Mouse (Mus musculus): ENCODE data around the gene Usp37. TPM values are rescaled to one million over a fixed set of nuclear protein-coding genes. Genes with fewer than 3 reads are reported as not detected.
"Not testable (repeated sequence)": the region's sequence is repeated elsewhere in the genome, so short reads cannot be mapped to it uniquely, and the experiment has no call there.

Gene Usp37
- polyA plus RNA-seq, 1 experiment from 2014 or later, result 50.1 TPM

GRCm38 (mm10) chr1:74404206-74404605 lies 139.9 kb downstream of the Usp37 start:
- no peak overlapping the region for H3K27ac ChIP-seq (replicated peaks)
- no peak overlapping the region for H3K4me3 ChIP-seq
- 89% methylated on average over 4 of the region's 4 CpGs for WGBS
- H3K36me3 ChIP-seq, result no peaks in the 10 kb centered on the region
- H3K27me3 ChIP-seq (ENCODE audit: low read depth, poor library complexity, severe bottlenecking), result no peaks in the 10 kb centered on the region
- DNase-seq (ENCODE audit: low spot score), result no peak
- H3K4me1 ChIP-seq, result peaks cover 3% of the 10 kb centered on the region; the same call in 1 of the 2 replicates
- H3K9me3 ChIP-seq (replicated peaks), result no peaks in the 10 kb centered on the region

GRCm38 (mm10) chr1:74401015-74401702 lies 142.9 kb downstream of the Usp37 start:
- DNase-seq (ENCODE audit: low spot score), result no peak
- Histone ChIP-seq H3K27me3 (ENCODE audit: low read depth, poor library complexity, severe bottlenecking) (no peaks in the 10 kb centered on the region), H3K4me1 (peaks cover 18% of the 10 kb centered on the region), H3K36me3 (no peaks in the 10 kb centered on the region), H3K4me3 (no peak overlapping the region), H3K9me3 (replicated peaks) (no peaks in the 10 kb centered on the region), H3K27ac (replicated peaks) (no peak overlapping the region)
- WGBS, result 58% methylated on average over 16 of the region's 16 CpGs

GRCm38 (mm10) chr1:74400531-74400930 lies 143.6 kb downstream of the Usp37 start:
- H3K27ac ChIP-seq (replicated peaks), result no peak overlapping the region
- WGBS, result 87% methylated on average over 3 of the region's 3 CpGs
- no peak overlapping the region for H3K4me3 ChIP-seq
- peaks cover 4% of the 10 kb centered on the region; the same call in 1 of the 2 replicates for H3K36me3 ChIP-seq
- H3K4me1 ChIP-seq, result peaks cover 20% of the 10 kb centered on the region
- H3K9me3 ChIP-seq (replicated peaks), result no peaks in the 10 kb centered on the region
- DNase-seq (ENCODE audit: low spot score), result no peak
- no peaks in the 10 kb centered on the region for H3K27me3 ChIP-seq (ENCODE audit: low read depth, poor library complexity, severe bottlenecking)

- H3K4me3 ChIP-seq, result peak overlapping the region; percentile 57
- DNase-seq (ENCODE audit: low spot score), result peak; percentile 75
- peaks cover 29% of the 10 kb centered on the region for H3K36me3 ChIP-seq
- peak overlapping the region; percentile 89 for H3K27ac ChIP-seq (replicated peaks)
- H3K9me3 ChIP-seq (replicated peaks), result no peaks in the 10 kb centered on the region
- 7% methylated on average over 11 of the region's 11 CpGs for WGBS
- peaks cover 34% of the 10 kb centered on the region for H3K4me1 ChIP-seq
- H3K27me3 ChIP-seq (ENCODE audit: low read depth, poor library complexity, severe bottlenecking), result no peaks in the 10 kb centered on the region
Measured at GRCm38 (mm10) chr1:74397919-74398451, 146.1 kb downstream of the Usp37 start.

- H3K4me3 ChIP-seq, result peak overlapping the region; percentile 57
- H3K27ac ChIP-seq (replicated peaks), result peak overlapping the region; percentile 89
- no peaks in the 10 kb centered on the region for H3K9me3 ChIP-seq (replicated peaks)
- H3K36me3 ChIP-seq, result peaks cover 30% of the 10 kb centered on the region
- peaks cover 40% of the 10 kb centered on the region for H3K4me1 ChIP-seq
- H3K27me3 ChIP-seq (ENCODE audit: low read depth, poor library complexity, severe bottlenecking), result no peaks in the 10 kb centered on the region
- DNase-seq (ENCODE audit: low spot score), result peak; percentile 99
- WGBS, result under 1% methylated on average over 41 of the region's 41 CpGs
Measured at GRCm38 (mm10) chr1:74397268-74397918, 146.7 kb downstream of the Usp37 start.

GRCm38 (mm10) chr1:74396456-74397222 lies 147.4 kb downstream of the Usp37 start:
- Histone ChIP-seq H3K4me1 (peaks cover 46% of the 10 kb centered on the region), H3K27ac (replicated peaks) (peak overlapping the region; percentile 89), H3K4me3 (peak overlapping the region; percentile 57), H3K36me3 (peaks cover 30% of the 10 kb centered on the region)
- H3K27me3 ChIP-seq (ENCODE audit: low read depth, poor library complexity, severe bottlenecking); H3K9me3 ChIP-seq (replicated peaks); DNase-seq (ENCODE audit: low spot score): not testable (repeated sequence)
- WGBS, result 6% methylated on average over 12 of the region's 12 CpGs

- Histone ChIP-seq H3K4me1 (peaks cover 57% of the 10 kb centered on the region), H3K9me3 (replicated peaks) (no peaks in the 10 kb centered on the region), H3K27ac (replicated peaks) (no peak overlapping the region), H3K36me3 (peaks cover 30% of the 10 kb centered on the region), H3K4me3 (no peak overlapping the region), H3K27me3 (ENCODE audit: low read depth, poor library complexity, severe bottlenecking) (peaks cover 7% of the 10 kb centered on the region)
- no peak for DNase-seq (ENCODE audit: low spot score)
- 92% methylated on average over 13 of the region's 13 CpGs for WGBS
Measured at GRCm38 (mm10) chr1:74395290-74395689, 148.8 kb downstream of the Usp37 start.

- 92% methylated on average over 15 of the region's 15 CpGs for WGBS
- H3K4me3 ChIP-seq, result no peak overlapping the region
- peaks cover 62% of the 10 kb centered on the region for H3K4me1 ChIP-seq
- H3K27me3 ChIP-seq (ENCODE audit: low read depth, poor library complexity, severe bottlenecking), result peaks cover 11% of the 10 kb centered on the region
- no peak for DNase-seq (ENCODE audit: low spot score)
- H3K36me3 ChIP-seq, result peaks cover 30% of the 10 kb centered on the region
- H3K9me3 ChIP-seq (replicated peaks), result no peaks in the 10 kb centered on the region
- no peak overlapping the region for H3K27ac ChIP-seq (replicated peaks)
Measured at GRCm38 (mm10) chr1:74394858-74395257, 149.2 kb downstream of the Usp37 start.

GRCm38 (mm10) chr1:74394311-74394710 lies 149.8 kb downstream of the Usp37 start:
- Histone ChIP-seq H3K9me3 (replicated peaks) (no peaks in the 10 kb centered on the region), H3K4me3 (0 out of 2 replicates have a peak overlapping the region, but pooled peaks have one; percentile 97), H3K27me3 (ENCODE audit: low read depth, poor library complexity, severe bottlenecking) (peaks cover 17% of the 10 kb centered on the region), H3K4me1 (peaks cover 67% of the 10 kb centered on the region), H3K27ac (replicated peaks) (no peak overlapping the region), H3K36me3 (peaks cover 30% of the 10 kb centered on the region)
- 94% methylated on average over 9 of the region's 9 CpGs for WGBS
- no peak for DNase-seq (ENCODE audit: low spot score)

GRCm38 (mm10) chr1:74393697-74394096 lies 150.4 kb downstream of the Usp37 start:
- H3K36me3 ChIP-seq, result peaks cover 30% of the 10 kb centered on the region
- H3K27me3 ChIP-seq (ENCODE audit: low read depth, poor library complexity, severe bottlenecking), result peaks cover 23% of the 10 kb centered on the region
- 94% methylated on average over 9 of the region's 9 CpGs for WGBS
- H3K4me3 ChIP-seq, result peak overlapping the region; percentile 97; the same call in 1 of the 2 replicates
- no peak overlapping the region for H3K27ac ChIP-seq (replicated peaks)
- DNase-seq (ENCODE audit: low spot score), result no peak
- peaks cover 68% of the 10 kb centered on the region for H3K4me1 ChIP-seq
- no peaks in the 10 kb centered on the region for H3K9me3 ChIP-seq (replicated peaks)

GRCm38 (mm10) chr1:74393010-74393409 lies 151.1 kb downstream of the Usp37 start:
- H3K9me3 ChIP-seq (replicated peaks), result no peaks in the 10 kb centered on the region
- peaks cover 66% of the 10 kb centered on the region for H3K4me1 ChIP-seq
- H3K27ac ChIP-seq (replicated peaks), result peak overlapping the region; percentile 99
- H3K27me3 ChIP-seq (ENCODE audit: low read depth, poor library complexity, severe bottlenecking), result peaks cover 30% of the 10 kb centered on the region
- H3K4me3 ChIP-seq, result peak overlapping the region; percentile 97
- DNase-seq (ENCODE audit: low spot score), result no peak
- WGBS, result 45% methylated on average over 7 of the region's 7 CpGs
- peaks cover 30% of the 10 kb centered on the region for H3K36me3 ChIP-seq

GRCm38 (mm10) chr1:74392446-74392994 lies 151.6 kb downstream of the Usp37 start:
- Histone ChIP-seq H3K4me1 (peaks cover 64% of the 10 kb centered on the region), H3K27me3 (ENCODE audit: low read depth, poor library complexity, severe bottlenecking) (peaks cover 31% of the 10 kb centered on the region), H3K9me3 (replicated peaks) (no peaks in the 10 kb centered on the region), H3K36me3 (peaks cover 30% of the 10 kb centered on the region), H3K27ac (replicated peaks) (peak overlapping the region; percentile 99), H3K4me3 (peak overlapping the region; percentile 97)
- WGBS, result 2% methylated on average over 16 of the region's 16 CpGs
- peak; percentile 64 for DNase-seq (ENCODE audit: low spot score)
